Mouse (Mus musculus) right cerebral cortex, postnatal 36 days (tissue): ENCODE results near the gene 4930467E23Rik.
"Not testable (repeated sequence)": the region's sequence is repeated elsewhere in the genome, so short reads cannot be mapped to it uniquely, and the experiment has no call there.

Source experiments
- DNase-seq, 2 experiments: peaks; one replicate each; pipeline ENCODE4 v3.0.0; 2022; ENCODE audit warnings: low spot score in 2 of 2, mixed read lengths in 1 of 2

The 4930467E23Rik gene

GRCm38 (mm10) chr8:19711171-19711860 is 18.1 kb upstream of the 4930467E23Rik start:
- DNase-seq, result not testable (repeated sequence)

GRCm38 (mm10) chr8:19712227-19712750 is 17.1 kb upstream of the 4930467E23Rik start:
- DNase-seq, result not testable (repeated sequence)

GRCm38 (mm10) chr8:19712816-19713215 is 16.6 kb upstream of the 4930467E23Rik start:
- not testable (repeated sequence) for DNase-seq

- DNase-seq, result not testable (repeated sequence)
Observed at GRCm38 (mm10) chr8:19713232-19713834, 16.0 kb upstream of the 4930467E23Rik start.

GRCm38 (mm10) chr8:19714426-19714825 is 14.9 kb upstream of the 4930467E23Rik start:
- not testable (repeated sequence) for DNase-seq

GRCm38 (mm10) chr8:19715266-19715665 is 14.1 kb upstream of the 4930467E23Rik start:
- not testable (repeated sequence) for DNase-seq

GRCm38 (mm10) chr8:19717851-19718250 is 11.5 kb upstream of the 4930467E23Rik start:
- DNase-seq, result not testable (repeated sequence)

GRCm38 (mm10) chr8:19719513-19719912 is 9.9 kb upstream of the 4930467E23Rik start:
- DNase-seq, result not testable (repeated sequence)

- not testable (repeated sequence) for DNase-seq
Observed at GRCm38 (mm10) chr8:19724871-19725270, 4.5 kb upstream of the 4930467E23Rik start.

- DNase-seq, result not testable (repeated sequence)
Observed at GRCm38 (mm10) chr8:19751773-19752172, 22.4 kb downstream of the 4930467E23Rik start.

GRCm38 (mm10) chr8:19754178-19754577 is 24.8 kb downstream of the 4930467E23Rik start:
- DNase-seq, result not testable (repeated sequence)

GRCm38 (mm10) chr8:19754961-19755360 is 25.6 kb downstream of the 4930467E23Rik start:
- not testable (repeated sequence) for DNase-seq

GRCm38 (mm10) chr8:19761660-19762059 is 32.3 kb downstream of the 4930467E23Rik start:
- DNase-seq, result not testable (repeated sequence)

GRCm38 (mm10) chr8:19762860-19763592 is 33.6 kb downstream of the 4930467E23Rik start:
- DNase-seq, result not testable (repeated sequence)

GRCm38 (mm10) chr8:19765531-19765930 is 36.2 kb downstream of the 4930467E23Rik start:
- DNase-seq, result not testable (repeated sequence)

- not testable (repeated sequence) for DNase-seq
Observed at GRCm38 (mm10) chr8:19773461-19773860, 44.1 kb downstream of the 4930467E23Rik start.

- not testable (repeated sequence) for DNase-seq
Observed at GRCm38 (mm10) chr8:19776311-19776710, 46.9 kb downstream of the 4930467E23Rik start.

- DNase-seq, result not testable (repeated sequence)
Observed at GRCm38 (mm10) chr8:19777500-19777899, 48.1 kb downstream of the 4930467E23Rik start.

GRCm38 (mm10) chr8:19778126-19778525 is 48.8 kb downstream of the 4930467E23Rik start:
- DNase-seq, result not testable (repeated sequence)

GRCm38 (mm10) chr8:19778891-19779290 is 49.5 kb downstream of the 4930467E23Rik start:
- not testable (repeated sequence) for DNase-seq

GRCm38 (mm10) chr8:19780212-19780611 is 50.8 kb downstream of the 4930467E23Rik start:
- not testable (repeated sequence) for DNase-seq

GRCm38 (mm10) chr8:19780658-19781057 is 51.3 kb downstream of the 4930467E23Rik start:
- not testable (repeated sequence) for DNase-seq
